Mouse (Mus musculus): ENCODE data around the gene Specc1. TPM values are rescaled to one million over a fixed set of nuclear protein-coding genes. Genes with fewer than 3 reads are reported as not detected.
A peak's percentile ranks its signal among the peaks of the same experiment; 100 is the strongest.

Specc1 gene
- polyA plus RNA-seq, 1 experiment from 2014 or later: 14.3 TPM

DNA sequence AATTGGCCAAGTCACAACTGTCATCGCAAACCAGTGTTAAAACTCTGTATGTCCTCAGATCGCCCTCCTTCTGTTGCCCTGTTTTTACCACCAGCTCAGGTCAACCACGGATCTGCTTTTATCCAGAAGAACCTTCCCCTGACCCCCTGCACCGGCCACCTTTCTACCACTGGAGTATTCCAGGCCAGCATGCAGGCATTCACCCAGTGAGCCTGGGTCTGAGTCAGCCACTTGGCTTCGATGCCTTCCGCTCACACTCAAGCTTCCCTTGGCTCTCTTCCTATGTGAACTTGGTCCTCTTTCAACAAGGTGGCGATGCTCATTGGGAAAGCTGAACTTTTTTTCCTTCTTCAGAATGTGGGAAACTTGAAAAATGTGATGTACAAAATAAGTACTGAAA, 113.6 kb downstream of the Specc1 start:
- Histone ChIP-seq H3K9ac (ENCODE audit: low read depth, low read length) (no peak overlapping the region), H3K27ac (ENCODE audit: low read depth, low read length) (peak overlapping the region; percentile 59), H3K4me1 (ENCODE audit: control insufficient read depth, insufficient read depth, low read depth, low read length) (no peaks in the 10 kb centered on the region), H3K4me2 (ENCODE audit: low read length) (no peak overlapping the region), H3K4me3 (ENCODE audit: low read length) (no peak overlapping the region), H3K27me3 (replicated peaks; ENCODE audit: control insufficient read depth, insufficient read depth, low read length) (no peaks in the 10 kb centered on the region), H3K36me3 (ENCODE audit: control insufficient read depth, insufficient read depth, low read length) (no peaks in the 10 kb centered on the region), H3K9me3 (ENCODE audit: control insufficient read depth, low read length) (no peaks in the 10 kb centered on the region)
- WGBS: 79% methylated on average over 7 of the region's 7 CpGs
- no peak for ATAC-seq

DNA sequence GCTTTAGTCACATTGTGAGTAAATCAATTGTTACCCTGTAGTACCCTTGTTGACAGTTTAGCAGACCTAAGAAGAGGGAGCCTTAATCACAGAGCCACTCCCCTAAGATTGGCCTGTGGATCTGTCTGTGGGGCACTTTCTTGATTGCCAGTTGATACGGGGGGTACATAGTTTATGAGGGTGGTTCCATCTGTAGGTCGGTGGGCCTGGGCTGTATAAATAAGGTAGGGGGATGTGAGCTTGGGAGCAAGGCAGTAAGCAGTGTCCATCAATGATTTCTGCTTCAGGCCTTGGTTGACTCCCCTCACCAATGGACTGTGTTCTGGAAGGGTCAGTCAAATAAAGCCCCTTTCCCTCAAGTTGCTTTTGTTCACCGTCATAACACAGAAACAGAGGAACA, 115.8 kb downstream of the Specc1 start:
- no peak overlapping the region for H3K4me2 ChIP-seq (ENCODE audit: low read length)
- ATAC-seq: no peak
- no peaks in the 10 kb centered on the region for H3K9me3 ChIP-seq (ENCODE audit: control insufficient read depth, low read length)
- H3K36me3 ChIP-seq (ENCODE audit: control insufficient read depth, insufficient read depth, low read length): no peaks in the 10 kb centered on the region
- H3K4me3 ChIP-seq (ENCODE audit: low read length): no peak overlapping the region
- no peak overlapping the region for H3K9ac ChIP-seq (ENCODE audit: low read depth, low read length)
- H3K27ac ChIP-seq (ENCODE audit: low read depth, low read length): no peak overlapping the region
- H3K4me1 ChIP-seq (ENCODE audit: control insufficient read depth, insufficient read depth, low read depth, low read length): no peaks in the 10 kb centered on the region
- no peaks in the 10 kb centered on the region for H3K27me3 ChIP-seq (replicated peaks; ENCODE audit: control insufficient read depth, insufficient read depth, low read length)
- 85% methylated on average over 3 of the region's 3 CpGs for WGBS

DNA sequence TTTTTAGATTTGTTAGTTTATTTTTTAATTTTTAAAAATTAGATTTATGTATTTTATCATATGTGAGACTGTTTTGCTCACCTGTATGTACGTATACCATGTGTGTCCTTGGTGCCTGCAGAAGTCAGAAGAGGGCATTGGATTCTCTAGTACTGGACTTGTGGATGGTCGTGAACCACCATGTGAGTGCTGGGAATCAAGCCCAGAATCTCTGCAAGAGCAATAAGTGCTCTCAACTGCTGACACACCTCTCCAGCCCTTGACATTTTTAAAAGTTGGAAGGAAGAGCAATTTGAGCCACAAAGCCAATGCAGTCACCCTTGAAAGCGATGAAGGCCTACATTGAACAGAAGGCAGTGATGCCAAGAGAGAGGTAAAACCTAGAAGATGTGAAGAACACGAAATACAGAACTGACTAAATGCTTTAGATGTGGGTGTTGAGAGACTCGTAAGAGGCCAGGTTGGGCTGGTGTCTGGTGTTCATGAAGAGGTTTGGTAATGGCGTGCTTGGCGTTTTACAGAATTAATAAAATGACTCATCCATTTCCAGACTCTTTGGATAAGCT, 117.1 kb downstream of the Specc1 start:
- H3K27ac ChIP-seq (ENCODE audit: low read depth, low read length): no peak overlapping the region
- no peak overlapping the region for H3K4me3 ChIP-seq (ENCODE audit: low read length)
- no peak overlapping the region for H3K9ac ChIP-seq (ENCODE audit: low read depth, low read length)
- H3K36me3 ChIP-seq (ENCODE audit: control insufficient read depth, insufficient read depth, low read length): no peaks in the 10 kb centered on the region
- H3K27me3 ChIP-seq (replicated peaks; ENCODE audit: control insufficient read depth, insufficient read depth, low read length): no peaks in the 10 kb centered on the region
- H3K9me3 ChIP-seq (ENCODE audit: control insufficient read depth, low read length): no peaks in the 10 kb centered on the region
- WGBS: 88% methylated on average over 7 of the region's 7 CpGs
- H3K4me1 ChIP-seq (ENCODE audit: control insufficient read depth, insufficient read depth, low read depth, low read length): peaks cover 5% of the 10 kb centered on the region
- ATAC-seq: no peak
- H3K4me2 ChIP-seq (ENCODE audit: low read length): no peak overlapping the region

DNA sequence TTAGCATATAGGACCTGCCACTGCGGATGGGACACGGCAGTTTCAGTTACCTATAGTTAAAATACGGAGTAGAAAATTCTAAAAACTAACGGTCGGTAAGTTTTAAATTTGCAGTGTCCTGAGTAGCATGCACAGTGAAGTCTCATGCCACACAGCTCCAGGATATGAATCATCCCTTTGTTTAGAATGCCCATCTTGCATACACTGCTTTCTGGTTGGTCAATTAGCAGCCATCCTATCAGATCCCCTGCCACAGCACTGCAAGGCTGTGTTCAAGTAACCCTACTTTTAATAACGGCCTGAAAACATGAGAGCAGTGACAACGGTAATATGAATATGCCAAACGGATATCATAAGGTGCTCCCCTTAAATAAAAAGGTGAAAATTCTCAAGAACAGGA, 118.0 kb downstream of the Specc1 start:
- H3K27me3 ChIP-seq (replicated peaks; ENCODE audit: control insufficient read depth, insufficient read depth, low read length): no peaks in the 10 kb centered on the region
- no peak overlapping the region for H3K27ac ChIP-seq (ENCODE audit: low read depth, low read length)
- no peaks in the 10 kb centered on the region for H3K36me3 ChIP-seq (ENCODE audit: control insufficient read depth, insufficient read depth, low read length)
- no peak overlapping the region for H3K9ac ChIP-seq (ENCODE audit: low read depth, low read length)
- WGBS: 92% methylated on average over 8 of the region's 8 CpGs
- no peak overlapping the region for H3K4me3 ChIP-seq (ENCODE audit: low read length)
- no peak overlapping the region for H3K4me2 ChIP-seq (ENCODE audit: low read length)
- peaks cover 5% of the 10 kb centered on the region for H3K4me1 ChIP-seq (ENCODE audit: control insufficient read depth, insufficient read depth, low read depth, low read length)
- ATAC-seq: no peak
- no peaks in the 10 kb centered on the region for H3K9me3 ChIP-seq (ENCODE audit: control insufficient read depth, low read length)

GRCm38 (mm10) chr11:62075071-62075470, 118.5 kb downstream of the Specc1 start:
- H3K9me3 ChIP-seq (ENCODE audit: control insufficient read depth, low read length): no peaks in the 10 kb centered on the region
- peaks cover 5% of the 10 kb centered on the region for H3K4me1 ChIP-seq (ENCODE audit: control insufficient read depth, insufficient read depth, low read depth, low read length)
- WGBS: 85% methylated on average over 3 of the region's 3 CpGs
- no peak for ATAC-seq
- H3K4me3 ChIP-seq (ENCODE audit: low read length): no peak overlapping the region
- no peak overlapping the region for H3K9ac ChIP-seq (ENCODE audit: low read depth, low read length)
- no peaks in the 10 kb centered on the region for H3K36me3 ChIP-seq (ENCODE audit: control insufficient read depth, insufficient read depth, low read length)
- no peak overlapping the region for H3K4me2 ChIP-seq (ENCODE audit: low read length)
- no peaks in the 10 kb centered on the region for H3K27me3 ChIP-seq (replicated peaks; ENCODE audit: control insufficient read depth, insufficient read depth, low read length)
- H3K27ac ChIP-seq (ENCODE audit: low read depth, low read length): no peak overlapping the region

GRCm38 (mm10) chr11:62075551-62075950, 119.0 kb downstream of the Specc1 start:
- no peak for ATAC-seq
- 95% methylated on average over 5 of the region's 5 CpGs for WGBS
- no peaks in the 10 kb centered on the region for H3K36me3 ChIP-seq (ENCODE audit: control insufficient read depth, insufficient read depth, low read length)
- H3K4me1 ChIP-seq (ENCODE audit: control insufficient read depth, insufficient read depth, low read depth, low read length): peaks cover 5% of the 10 kb centered on the region
- no peak overlapping the region for H3K9ac ChIP-seq (ENCODE audit: low read depth, low read length)
- H3K9me3 ChIP-seq (ENCODE audit: control insufficient read depth, low read length): no peaks in the 10 kb centered on the region
- no peak overlapping the region for H3K4me2 ChIP-seq (ENCODE audit: low read length)
- H3K4me3 ChIP-seq (ENCODE audit: low read length): no peak overlapping the region
- no peak overlapping the region for H3K27ac ChIP-seq (ENCODE audit: low read depth, low read length)
- H3K27me3 ChIP-seq (replicated peaks; ENCODE audit: control insufficient read depth, insufficient read depth, low read length): no peaks in the 10 kb centered on the region

DNA sequence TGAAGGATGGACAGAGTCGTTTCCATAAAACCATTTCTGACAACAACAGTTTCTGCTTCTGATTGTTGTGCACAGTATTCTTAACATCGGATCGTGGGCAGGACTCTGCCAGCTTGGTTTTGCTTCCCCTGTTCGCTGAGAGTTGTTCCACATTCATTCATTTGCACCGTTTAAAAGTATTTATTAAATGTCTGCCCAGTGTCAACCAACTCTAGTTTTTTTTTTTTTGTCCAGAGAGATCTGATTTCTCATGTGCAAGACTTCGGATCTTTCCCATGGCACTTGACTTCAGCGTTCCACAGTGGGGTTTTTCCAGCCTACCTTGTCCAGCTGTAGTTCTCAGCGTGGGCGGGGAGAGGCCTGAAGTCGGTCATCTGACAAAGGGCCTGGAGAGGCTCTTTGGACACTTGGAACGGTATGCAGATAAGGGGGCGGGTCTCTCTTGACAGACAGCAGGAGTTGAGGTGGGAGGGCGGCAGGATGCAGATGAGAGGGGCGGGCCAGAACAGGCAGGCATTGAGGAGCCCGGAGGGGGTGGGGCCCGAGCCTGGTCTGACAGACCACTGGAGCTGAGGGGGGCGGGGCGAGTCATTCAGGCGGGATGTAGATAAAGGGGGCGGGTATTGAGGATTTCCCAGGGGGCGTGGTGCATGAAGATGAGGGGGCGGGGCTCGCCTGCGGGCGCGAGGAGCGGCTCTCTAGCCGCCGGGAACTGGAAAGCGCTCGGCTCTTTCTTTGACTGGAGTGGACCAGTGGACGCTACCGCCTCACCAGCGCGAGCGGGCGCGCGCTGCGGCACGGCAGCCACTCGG, 120.0 kb downstream of the Specc1 start:
- Histone ChIP-seq H3K4me2 (ENCODE audit: low read length) (peak overlapping the region; percentile 92), H3K9ac (ENCODE audit: low read depth, low read length) (peak overlapping the region; percentile 93), H3K4me3 (ENCODE audit: low read length) (peak overlapping the region; percentile 89), H3K9me3 (ENCODE audit: control insufficient read depth, low read length) (no peaks in the 10 kb centered on the region), H3K27me3 (replicated peaks; ENCODE audit: control insufficient read depth, insufficient read depth, low read length) (no peaks in the 10 kb centered on the region), H3K4me1 (ENCODE audit: control insufficient read depth, insufficient read depth, low read depth, low read length) (peaks cover 5% of the 10 kb centered on the region), H3K36me3 (ENCODE audit: control insufficient read depth, insufficient read depth, low read length) (no peaks in the 10 kb centered on the region), H3K27ac (ENCODE audit: low read depth, low read length) (peak overlapping the region; percentile 90)
- peak; percentile 99 for ATAC-seq
- WGBS: 4% methylated on average over 37 of the region's 42 CpGs

DNA sequence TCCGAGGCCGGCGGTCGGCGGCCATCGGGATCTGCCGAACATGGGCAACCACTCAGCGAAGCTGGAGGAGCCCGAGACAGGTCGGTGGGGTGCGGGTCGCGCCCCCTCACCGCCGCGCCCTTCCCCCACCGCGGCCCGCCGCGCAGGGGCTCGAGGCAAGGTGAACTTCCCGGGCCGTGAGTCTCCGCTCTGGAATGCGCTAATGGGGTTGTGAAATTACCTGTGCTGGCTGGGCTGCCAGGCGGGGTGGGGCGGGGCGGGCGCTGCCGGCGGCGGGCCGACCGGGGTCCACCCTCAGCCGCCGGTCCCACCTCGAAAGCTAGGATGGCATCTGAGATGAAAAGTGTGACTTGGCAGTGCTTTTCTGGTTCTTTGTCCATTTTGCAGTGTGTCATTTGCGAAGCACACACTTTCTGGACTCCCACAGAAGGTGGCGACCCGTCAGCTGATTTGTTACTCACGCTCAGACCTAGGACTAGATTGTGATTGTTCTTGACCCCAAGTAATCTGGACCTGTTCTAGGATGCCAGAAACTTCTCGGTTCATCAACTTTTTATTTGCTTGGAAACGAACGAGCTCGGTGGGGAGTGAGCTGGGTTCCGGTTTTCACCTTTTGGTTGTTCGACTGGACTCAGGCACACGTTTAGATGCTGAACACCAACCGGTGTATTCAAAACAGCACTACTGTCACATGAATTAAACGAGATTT, 120.7 kb downstream of the Specc1 start:
- no peak; the same call in 1 of the 2 replicates for ATAC-seq
- Histone ChIP-seq H3K9me3 (ENCODE audit: control insufficient read depth, low read length) (no peaks in the 10 kb centered on the region), H3K4me2 (ENCODE audit: low read length) (peak overlapping the region; percentile 92), H3K36me3 (ENCODE audit: control insufficient read depth, insufficient read depth, low read length) (no peaks in the 10 kb centered on the region), H3K27ac (ENCODE audit: low read depth, low read length) (peak overlapping the region; percentile 90), H3K4me1 (ENCODE audit: control insufficient read depth, insufficient read depth, low read depth, low read length) (peaks cover 5% of the 10 kb centered on the region), H3K4me3 (ENCODE audit: low read length) (peak overlapping the region; percentile 89), H3K27me3 (replicated peaks; ENCODE audit: control insufficient read depth, insufficient read depth, low read length) (no peaks in the 10 kb centered on the region), H3K9ac (ENCODE audit: low read depth, low read length) (peak overlapping the region; percentile 93)
- WGBS: under 1% methylated on average over 48 of the region's 51 CpGs

DNA sequence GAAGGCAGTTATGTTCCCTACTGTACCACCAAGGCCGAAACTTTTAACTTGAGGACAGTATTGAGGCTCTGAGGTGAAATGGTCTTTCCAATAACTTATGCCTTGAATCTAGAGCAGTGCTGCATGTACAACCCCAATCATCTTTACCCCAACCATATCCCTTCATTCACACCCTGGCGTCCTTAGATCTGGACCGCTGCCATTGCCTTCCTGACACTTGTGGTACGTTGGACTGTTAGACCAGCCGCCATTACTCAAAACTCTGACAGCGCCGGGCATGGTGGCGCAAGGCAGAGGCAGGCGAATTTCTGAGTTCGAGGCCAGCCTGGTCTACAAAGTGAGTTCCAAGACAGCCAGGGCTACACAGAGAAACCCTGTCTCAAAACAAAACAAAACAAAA, 121.8 kb downstream of the Specc1 start:
- Histone ChIP-seq H3K27me3 (replicated peaks; ENCODE audit: control insufficient read depth, insufficient read depth, low read length) (no peaks in the 10 kb centered on the region), H3K36me3 (ENCODE audit: control insufficient read depth, insufficient read depth, low read length) (no peaks in the 10 kb centered on the region), H3K9ac (ENCODE audit: low read depth, low read length) (no peak overlapping the region), H3K4me2 (ENCODE audit: low read length) (peak overlapping the region; percentile 92), H3K4me1 (ENCODE audit: control insufficient read depth, insufficient read depth, low read depth, low read length) (peaks cover 5% of the 10 kb centered on the region), H3K9me3 (ENCODE audit: control insufficient read depth, low read length) (no peaks in the 10 kb centered on the region), H3K27ac (ENCODE audit: low read depth, low read length) (no peak overlapping the region), H3K4me3 (ENCODE audit: low read length) (no peak overlapping the region)
- WGBS: 89% methylated on average over 10 of the region's 10 CpGs
- ATAC-seq: no peak

Data from hindbrain, embryonic 16.5 days (tissue).